Mouse (Mus musculus) liver, adult 2 months (tissue): ENCODE data around the gene Gse1. TPM values are rescaled to one million over a fixed set of nuclear protein-coding genes. Genes with fewer than 3 reads are reported as not detected.

Source experiments
- DNase-seq: peaks from one replicate; pipeline ENCODE4 v3.0.0-alpha.2; 2011; ENCODE audit warnings: low read depth, low spot score; ENCODE audit errors: extremely low read depth
- H3K27ac ChIP-seq: fragments of 200-500 bp; replicated peaks from 2 replicates; pipeline ENCODE4 v1.5.1; 2012; ENCODE audit warnings: low read depth, mild to moderate bottlenecking, control low read depth, inconsistent platforms, low read length; ENCODE audit not compliant: insufficient read depth
- H3K27me3 ChIP-seq: fragments of 200-500 bp; 2 replicates; pipeline ENCODE4 v1.6.1; 2012; ENCODE audit warnings: mild to moderate bottlenecking, moderate library complexity, low read length, inconsistent platforms; ENCODE audit not compliant: control insufficient read depth, insufficient read depth
- H3K36me3 ChIP-seq: fragments of 200-500 bp; 2 replicates; pipeline ENCODE4 v1.6.1; 2012; ENCODE audit warnings: low read length, inconsistent platforms; ENCODE audit not compliant: control insufficient read depth, insufficient read depth
- H3K4me1 ChIP-seq: fragments of 200-500 bp; 2 replicates; pipeline ENCODE4 v1.6.1; 2011; ENCODE audit warnings: low read length; ENCODE audit not compliant: control insufficient read depth, insufficient read depth
- H3K4me3 ChIP-seq: fragments of 200-500 bp; 2 replicates; pipeline ENCODE4 v1.5.1; 2011; ENCODE audit warnings: low read depth, mild to moderate bottlenecking, control low read depth, low read length, moderate library complexity; ENCODE audit not compliant: insufficient read depth
- H3K79me2 ChIP-seq: fragments of 200-500 bp; 2 replicates; pipeline ENCODE4 v1.6.1; 2012; ENCODE audit warnings: inconsistent platforms, mild to moderate bottlenecking, low read length, moderate library complexity; ENCODE audit not compliant: control insufficient read depth, insufficient read depth
- H3K9ac ChIP-seq: fragments of 200-500 bp; 2 replicates; pipeline ENCODE4 v1.6.1; 2012; ENCODE audit warnings: low read depth, mild to moderate bottlenecking, control low read depth, inconsistent platforms, low read length
- CTCF ChIP-seq: fragments of 200-500 bp; IDR thresholded peaks from 2 replicates; pipeline ENCODE4 v1.5.1; 2011; ENCODE audit warnings: low read depth, low read length, control low read depth
- POLR2A ChIP-seq: fragments of 200-500 bp; IDR thresholded peaks from 2 replicates; pipeline ENCODE4 v1.6.1; 2011; ENCODE audit warnings: low read length, control low read depth; ENCODE audit not compliant: insufficient read depth; ENCODE audit errors: extremely low read depth
- WGBS: fragments of 180-500 bp; shearing (Covaris S2); methylation state at CpG from one replicate; pipeline ENCODE4 v1.1.7; 2018; 5-methylcytosine and 5-hydroxymethylcytosine counted together
- polyA plus RNA-seq: library from polyadenylated mRNA; depleted of rRNA; stranded (reverse); fragments of >200 nt; gene quantifications from 2 replicates; pipeline ENCODE4 v1.2.3, GENCODE M21; 2012
- total RNA-seq: library from RNA; depleted of rRNA; stranded (reverse); fragments of >200 nt; gene quantifications from 2 replicates; pipeline ENCODE4 v1.2.3, GENCODE M21; 2014

Gene Gse1
- total and polyA plus RNA-seq, 2 experiments = 2.6 to 10.0 TPM

GRCm38 (mm10) chr8:120550430-120550829 lies 322.2 kb downstream of the Gse1 start:
- peaks cover 16% of the 10 kb centered on the region for H3K4me1 ChIP-seq
- no peaks in the 10 kb centered on the region for H3K27me3 ChIP-seq
- no peak overlapping the region for H3K4me3 ChIP-seq
- 86% methylated on average over 12 of the region's 12 CpGs for WGBS
- no peak for DNase-seq
- peaks cover 86% of the 10 kb centered on the region for H3K79me2 ChIP-seq
- no peaks in the 10 kb centered on the region for H3K36me3 ChIP-seq
- TF ChIP-seq POLR2A = no peak
- TF ChIP-seq CTCF = no peak
- H3K9ac ChIP-seq = no peak overlapping the region
- H3K27ac ChIP-seq = no peak overlapping the region

GRCm38 (mm10) chr8:120550937-120551676 lies 322.9 kb downstream of the Gse1 start:
- Histone ChIP-seq H3K36me3 (no peaks in the 10 kb centered on the region), H3K79me2 (peaks cover 86% of the 10 kb centered on the region), H3K9ac (no peak overlapping the region), H3K4me1 (peaks cover 12% of the 10 kb centered on the region), H3K27me3 (no peaks in the 10 kb centered on the region), H3K27ac (no peak overlapping the region), H3K4me3 (no peak overlapping the region)
- 86% methylated on average over 11 of the region's 11 CpGs for WGBS
- TF ChIP-seq POLR2A = no peak
- no peak for DNase-seq

- Histone ChIP-seq H3K27me3 (no peaks in the 10 kb centered on the region), H3K36me3 (no peaks in the 10 kb centered on the region), H3K4me1 (peaks cover 12% of the 10 kb centered on the region), H3K4me3 (no peak overlapping the region), H3K27ac (no peak overlapping the region), H3K79me2 (peaks cover 86% of the 10 kb centered on the region), H3K9ac (no peak overlapping the region)
- 72% methylated on average over 3 of the region's 3 CpGs for WGBS
- DNase-seq = no peak
- TF ChIP-seq POLR2A (no peak), CTCF (no peak)
These were observed 323.4 kb downstream of the Gse1 start for GRCm38 (mm10) chr8:120551677-120551980.

GRCm38 (mm10) chr8:120552509-120552908 lies 324.3 kb downstream of the Gse1 start:
- Histone ChIP-seq H3K79me2 (peaks cover 82% of the 10 kb centered on the region), H3K4me3 (no peak overlapping the region), H3K36me3 (no peaks in the 10 kb centered on the region), H3K27ac (no peak overlapping the region), H3K4me1 (peaks cover 5% of the 10 kb centered on the region), H3K27me3 (no peaks in the 10 kb centered on the region), H3K9ac (no peak overlapping the region)
- 77% methylated on average over 11 of the region's 11 CpGs for WGBS
- TF ChIP-seq CTCF (no peak), POLR2A (no peak)
- no peak for DNase-seq

- TF ChIP-seq POLR2A = no peak
- TF ChIP-seq CTCF = peak; percentile 14; the same call in 1 of the 2 replicates
- Histone ChIP-seq H3K36me3 (no peaks in the 10 kb centered on the region), H3K27ac (no peak overlapping the region), H3K4me3 (no peak overlapping the region), H3K79me2 (peaks cover 73% of the 10 kb centered on the region), H3K4me1 (no peaks in the 10 kb centered on the region), H3K27me3 (no peaks in the 10 kb centered on the region), H3K9ac (no peak overlapping the region)
- DNase-seq = no peak
- WGBS = 90% methylated on average over 24 of the region's 24 CpGs
These were observed 325.3 kb downstream of the Gse1 start for GRCm38 (mm10) chr8:120553441-120554123.

- Histone ChIP-seq H3K4me3 (no peak overlapping the region), H3K9ac (no peak overlapping the region), H3K27me3 (no peaks in the 10 kb centered on the region), H3K79me2 (peaks cover 64% of the 10 kb centered on the region), H3K4me1 (no peaks in the 10 kb centered on the region), H3K36me3 (no peaks in the 10 kb centered on the region), H3K27ac (no peak overlapping the region)
- WGBS = 96% methylated on average over 18 of the region's 18 CpGs
- DNase-seq = no peak
- TF ChIP-seq POLR2A = no peak
- TF ChIP-seq CTCF = no peak
These were observed 326.3 kb downstream of the Gse1 start for GRCm38 (mm10) chr8:120554466-120555039.
